Mouse (Mus musculus) monocyte, adult 5-6 weeks (primary cell): Measurements from ENCODE around the gene Chp1. TPM values are rescaled to one million over a fixed set of nuclear protein-coding genes. Genes with fewer than 3 reads are reported as not detected.
"Not testable (repeated sequence)": the region's sequence is repeated elsewhere in the genome, so short reads cannot be mapped to it uniquely, and the experiment has no call there.

Experiments used
- ATAC-seq: fragments of 153-309, 156-312 bp; replicated peaks from 2 replicates; pipeline ENCODE4 v1.8.0; 2017; ENCODE audit warnings: mild to moderate bottlenecking; ENCODE audit not compliant: low TSS enrichment, insufficient number of reproducible peaks, severe bottlenecking, poor library complexity, low FRiP score
- total RNA-seq: library from RNA; stranded (forward); fragments of 200-1000, 200-491, 200-594 nt; gene quantifications from 3 replicates; pipeline ENCODE4 v1.2.3, GENCODE M21; 2017

Gene Chp1
- total RNA-seq = 78.2 to 92.9 TPM (median 91.0 TPM) in 3 replicates

DNA sequence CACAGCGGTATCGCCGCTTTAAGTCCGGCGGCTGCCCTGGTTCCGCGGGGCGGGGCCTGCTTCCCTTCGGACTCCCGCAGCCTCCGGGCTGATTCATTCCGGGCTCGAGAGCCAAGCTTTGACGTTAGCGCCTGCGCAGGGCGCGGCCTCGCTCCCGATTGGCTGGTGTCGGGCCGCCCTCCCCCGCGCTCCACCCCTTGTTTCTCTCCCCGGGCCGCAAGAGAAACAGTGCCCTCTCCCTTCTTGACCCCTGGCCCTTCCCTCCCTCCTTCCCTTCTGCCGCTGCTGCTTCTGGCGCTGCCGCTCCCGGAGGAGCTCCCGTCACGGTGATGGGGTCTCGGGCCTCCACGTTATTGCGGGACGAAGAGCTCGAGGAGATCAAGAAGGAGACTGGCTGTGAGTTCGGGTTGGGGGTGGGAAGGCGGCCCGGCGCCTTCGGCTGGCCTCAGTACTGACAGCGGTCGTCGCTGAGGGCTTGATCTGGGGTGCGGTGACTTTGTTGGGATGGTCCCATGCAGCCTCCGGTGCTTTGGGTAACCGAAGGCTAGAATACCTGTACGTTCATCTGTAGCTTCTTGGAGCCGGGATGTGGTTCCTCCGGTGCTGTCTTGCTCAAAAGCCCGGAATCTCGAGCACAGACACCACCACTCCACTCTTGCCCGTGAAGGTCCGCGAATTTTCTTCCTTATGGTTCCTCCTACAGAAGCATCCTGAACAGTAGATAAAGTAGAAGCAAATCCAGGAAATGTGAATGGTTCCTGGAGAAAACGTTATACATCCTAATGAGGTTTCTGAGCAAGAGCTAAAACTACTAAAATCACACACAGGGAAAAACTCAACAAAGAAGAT lies at the start of gene Chp1, which contains the start of gene Exd1:
Gene Chp1, plus strand, starts transcription at position 176 of the 849 bp plus-strand sequence.
Gene Exd1, minus strand, starts transcription at position 106 of the 849 bp plus-strand sequence.
- ATAC-seq = peak; percentile 95

DNA sequence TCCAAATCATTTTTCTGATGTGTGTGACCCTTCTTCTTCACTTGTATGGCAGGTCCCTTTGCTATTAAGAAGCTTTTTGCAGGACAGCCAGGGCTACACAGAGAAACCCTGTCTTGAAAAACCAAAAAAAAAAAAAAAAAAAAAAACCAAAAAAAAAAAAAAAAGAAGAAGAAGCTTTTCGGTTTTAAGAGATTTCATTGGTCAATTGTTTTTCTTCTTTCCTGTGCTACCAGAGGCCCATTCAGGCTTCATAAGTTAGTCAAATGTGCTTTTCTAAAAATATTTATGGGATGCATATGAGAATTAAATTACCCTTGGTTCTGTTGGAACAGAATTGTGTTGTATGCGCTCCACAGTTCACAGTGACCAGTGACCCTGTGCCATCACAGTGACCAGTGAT lies 48.6 kb upstream of the Chp1 start:
- no peak for ATAC-seq

DNA sequence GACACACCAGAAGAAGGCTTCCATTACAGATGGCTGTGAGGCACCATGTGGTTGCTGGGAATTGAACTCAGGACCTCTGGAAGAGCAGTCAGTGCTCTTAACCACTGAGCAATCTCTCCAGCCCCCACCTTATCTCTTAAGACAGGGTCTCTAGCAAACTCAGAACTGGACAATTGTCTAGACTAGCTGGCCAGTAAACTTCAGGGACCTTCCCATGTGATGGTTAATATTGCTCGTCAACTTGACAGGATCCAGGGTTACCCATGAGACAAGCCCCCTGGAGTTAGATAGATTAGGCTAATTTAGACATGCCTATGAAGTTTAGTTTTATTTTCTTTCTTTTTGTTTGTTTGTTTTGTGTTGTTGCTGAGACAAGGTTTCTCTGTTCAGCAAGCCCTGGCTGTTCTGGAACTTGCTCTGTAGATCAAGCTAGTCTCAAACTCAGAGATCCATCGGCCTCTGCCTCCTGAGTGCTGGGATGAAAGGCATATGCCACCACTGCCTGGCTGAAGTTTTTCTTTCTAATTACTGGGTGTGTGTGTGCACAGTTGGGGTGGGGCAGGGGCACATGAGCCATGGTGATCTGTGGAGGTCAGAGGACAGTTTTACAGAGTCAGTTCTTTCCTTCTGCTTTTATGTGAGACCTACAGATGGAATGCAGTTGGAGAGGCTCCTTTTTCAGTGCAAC lies 46.4 kb upstream of the Chp1 start:
- no peak for ATAC-seq

DNA sequence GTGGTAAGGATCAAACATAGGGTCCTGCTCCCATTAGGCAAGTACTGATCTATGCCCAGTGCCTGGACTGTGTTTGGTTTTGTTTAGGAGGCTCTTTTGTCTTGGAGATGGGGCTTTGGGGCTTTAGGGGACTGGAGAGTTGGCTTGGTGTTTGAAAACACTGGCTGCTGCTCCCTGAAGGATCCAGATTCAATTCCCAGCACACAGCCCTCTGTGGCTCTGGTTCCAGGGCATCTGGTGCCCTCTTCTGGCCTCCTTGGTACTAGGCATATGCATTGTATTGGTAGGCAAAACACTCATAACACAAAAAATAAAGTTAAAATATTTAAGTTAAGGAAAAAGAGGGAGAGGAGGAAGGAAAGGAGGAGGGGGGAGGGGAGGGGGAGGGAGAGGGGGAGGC lies 40.4 kb upstream of the Chp1 start:
- no peak for ATAC-seq

DNA sequence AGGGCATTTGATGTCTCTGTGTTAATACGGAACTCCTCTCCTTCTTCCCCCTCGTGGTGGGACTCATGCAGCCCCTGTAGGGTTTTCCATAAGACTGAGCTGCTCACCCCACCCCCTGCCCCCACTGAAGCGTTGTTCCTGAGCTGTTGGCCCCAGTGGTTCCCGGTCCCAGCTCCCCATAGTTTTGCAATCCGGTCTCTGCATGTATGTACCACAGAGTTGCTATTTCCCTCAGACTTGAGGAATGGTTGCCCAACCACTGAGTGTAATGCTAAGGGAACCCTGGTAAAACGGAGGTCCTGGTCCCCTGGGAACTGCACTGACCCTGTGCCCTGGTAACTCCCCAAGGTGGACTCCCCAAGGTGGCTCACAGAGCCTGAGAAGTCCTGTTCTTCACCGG lies 39.0 kb upstream of the Chp1 start:
- ATAC-seq = not testable (repeated sequence)

DNA sequence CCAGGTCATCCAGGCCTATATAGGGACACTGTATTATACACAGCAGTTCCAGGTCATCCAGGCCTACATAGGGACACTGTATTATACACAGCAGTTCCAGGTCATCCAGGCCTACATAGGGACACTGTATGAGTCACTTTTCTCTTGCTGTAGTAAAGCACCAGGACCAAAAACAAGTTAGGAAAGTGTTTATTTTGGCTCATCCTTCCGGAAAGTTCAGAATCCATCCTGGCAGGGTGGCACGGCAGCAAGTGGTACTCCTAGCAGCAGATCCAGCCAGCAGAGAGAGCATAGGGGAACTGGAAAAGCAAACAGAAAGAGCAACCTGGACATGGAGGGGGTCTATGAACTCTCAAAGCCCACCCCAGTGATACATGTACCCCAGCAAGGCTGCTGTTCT lies 36.6 kb upstream of the Chp1 start:
- ATAC-seq = no peak

DNA sequence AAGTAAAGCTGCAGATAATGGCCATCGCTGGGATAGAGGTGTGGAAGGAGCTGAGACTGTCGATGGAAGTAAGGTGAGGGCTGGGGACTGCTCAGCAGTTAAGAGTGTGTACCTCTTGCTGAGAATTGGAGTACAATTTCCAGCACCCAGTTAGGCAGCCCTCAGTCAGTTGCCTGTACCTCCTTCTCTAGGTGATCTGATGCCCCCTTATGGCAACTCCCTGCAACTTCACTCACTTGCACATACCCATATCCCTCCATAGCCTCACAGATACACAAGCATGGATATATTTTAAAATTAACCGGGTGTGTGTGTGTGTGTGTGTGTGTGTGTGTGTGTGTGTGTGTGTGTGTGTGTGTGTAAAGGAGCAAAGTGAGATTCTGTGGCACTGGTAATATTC lies 35.2 kb upstream of the Chp1 start:
- ATAC-seq = no peak

DNA sequence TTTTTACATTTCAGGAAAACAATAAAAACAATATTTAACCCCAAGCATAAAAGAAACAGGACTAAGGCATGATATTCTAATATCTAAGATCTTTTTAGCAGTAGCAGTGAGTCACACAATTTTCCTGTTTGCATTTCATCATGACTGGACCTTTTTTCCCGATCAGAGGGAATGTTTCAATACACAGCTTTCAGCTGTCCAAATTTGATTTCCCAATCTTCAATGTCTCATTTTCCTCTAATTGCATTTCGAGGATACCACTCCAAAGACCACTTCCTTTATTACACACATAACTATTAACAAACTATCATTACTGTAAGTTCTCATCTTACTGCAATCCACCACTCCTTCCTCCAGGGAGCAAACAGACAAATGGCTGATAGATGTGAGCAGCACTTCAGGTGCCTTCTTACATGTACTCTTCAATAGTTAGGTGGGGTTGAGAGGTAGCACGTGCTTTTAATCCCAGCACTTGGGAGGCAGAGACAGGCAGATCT lies 33.4 kb upstream of the Chp1 start:
- no peak for ATAC-seq

DNA sequence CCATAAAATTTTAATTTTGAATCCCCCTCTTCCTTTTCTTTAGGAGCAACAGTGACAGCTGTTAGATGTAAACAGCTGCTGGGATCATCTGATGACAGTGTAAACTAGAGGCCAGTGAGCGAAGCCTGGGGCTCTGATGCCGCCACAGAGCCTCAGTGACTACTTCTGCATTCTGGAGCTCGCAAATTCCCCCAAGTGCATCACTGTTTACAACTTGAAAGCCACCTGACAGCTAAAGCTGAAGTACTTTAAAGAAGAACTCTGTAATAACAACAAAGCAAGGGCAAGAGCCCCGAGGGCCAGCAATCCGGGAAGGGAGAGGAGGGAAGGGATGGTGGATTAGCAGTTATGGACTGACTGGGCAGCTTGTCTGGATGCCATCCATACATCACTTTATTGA lies 30.7 kb upstream of the Chp1 start:
- ATAC-seq = no peak

DNA sequence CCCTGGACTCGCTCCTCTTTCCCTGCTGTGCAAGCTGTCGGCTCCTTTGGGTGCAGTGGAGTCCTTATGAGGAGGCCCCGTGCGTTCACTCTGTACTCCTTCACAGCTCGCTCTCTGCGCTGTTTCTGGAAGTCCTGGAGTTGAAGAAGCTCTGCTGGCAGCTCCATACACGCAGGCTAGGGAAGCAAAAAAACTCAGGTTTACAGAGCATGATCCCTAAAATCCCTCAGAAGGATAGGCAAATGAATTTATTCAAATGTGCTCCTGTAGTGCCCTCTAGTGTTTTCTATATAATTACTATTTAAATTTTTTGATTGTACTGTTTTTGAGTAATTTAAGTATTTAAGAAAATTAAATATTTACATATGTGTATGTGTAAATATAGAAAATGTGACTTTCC lies 26.9 kb upstream of the Chp1 start:
- no peak for ATAC-seq

DNA sequence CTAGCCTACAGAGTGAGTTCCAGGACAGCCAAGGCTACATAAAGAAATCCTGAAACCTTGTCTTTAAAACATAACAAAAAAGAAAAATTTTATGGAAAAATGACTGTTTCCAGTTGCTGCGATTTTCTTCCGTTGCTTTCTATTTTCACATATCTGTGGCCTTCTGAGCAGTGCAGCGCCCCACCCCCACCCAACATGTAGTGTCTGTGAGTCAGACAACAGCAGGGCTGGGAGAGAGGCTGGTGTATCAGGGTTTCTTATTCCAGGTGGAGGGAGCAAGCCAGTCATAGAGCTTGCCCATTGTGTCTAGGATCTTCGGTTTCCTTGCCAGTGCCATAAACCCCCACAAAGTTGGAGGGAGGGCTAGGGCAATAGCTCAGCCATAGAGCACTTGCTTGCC lies 23.7 kb upstream of the Chp1 start:
- ATAC-seq = no peak

DNA sequence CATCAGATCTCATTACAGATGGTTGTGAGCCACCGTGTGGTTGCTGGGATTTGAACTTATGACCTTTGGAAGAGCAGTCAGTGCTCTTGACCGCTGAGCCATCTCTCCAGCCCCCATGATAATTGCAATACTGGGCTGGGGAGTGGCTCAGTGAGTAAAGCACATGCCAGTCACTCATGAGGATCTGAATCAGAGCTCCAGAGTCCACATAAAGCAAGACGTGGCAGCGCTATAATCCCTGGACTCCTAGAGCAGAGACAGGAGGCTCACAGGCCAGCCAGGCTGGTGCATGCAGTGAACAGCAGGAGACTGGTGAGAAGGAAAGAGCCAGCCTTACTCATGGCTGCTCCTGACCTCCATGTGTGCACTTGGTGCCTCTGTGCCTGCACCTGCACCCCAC lies 22.1 kb upstream of the Chp1 start:
- ATAC-seq = no peak

DNA sequence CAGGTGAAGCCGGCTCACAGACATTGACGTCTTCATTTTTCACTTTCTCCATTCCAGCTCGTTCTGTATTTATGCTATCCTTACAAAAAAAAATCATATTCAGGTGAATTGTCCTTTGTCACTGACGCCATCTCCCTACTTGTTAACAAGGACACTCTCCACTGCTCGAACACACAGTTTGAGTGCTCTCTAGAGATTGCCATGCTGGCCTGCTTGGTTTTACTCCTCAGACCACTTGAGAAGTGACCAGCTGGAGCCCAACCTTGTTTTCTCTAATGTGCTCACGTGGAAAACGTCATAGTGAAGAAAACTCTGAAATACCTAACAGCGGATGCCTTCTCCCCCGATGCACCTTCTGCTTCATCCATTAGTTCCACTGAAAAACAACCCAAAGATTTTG lies 8.7 kb upstream of the Chp1 start:
- ATAC-seq = no peak

DNA sequence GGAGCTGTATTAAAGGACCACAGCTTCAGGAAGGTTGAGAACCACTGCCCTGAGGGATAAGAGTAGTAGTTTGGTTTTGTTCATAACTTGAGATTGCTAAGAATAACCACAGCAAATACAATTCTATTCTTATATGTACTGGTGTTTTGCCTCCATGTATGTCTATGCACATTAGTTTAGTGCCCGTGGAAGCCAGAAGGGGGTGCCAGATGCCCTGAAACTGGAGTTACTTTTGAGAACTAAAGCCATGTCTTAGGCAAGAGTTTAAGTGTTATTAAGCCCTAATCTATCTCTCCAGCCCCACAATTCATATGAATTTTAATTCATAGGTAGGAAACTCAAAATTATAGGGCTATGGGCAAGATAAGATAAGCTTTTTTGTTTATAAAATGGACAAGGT lies 5.4 kb upstream of the Chp1 start:
- no peak for ATAC-seq

DNA sequence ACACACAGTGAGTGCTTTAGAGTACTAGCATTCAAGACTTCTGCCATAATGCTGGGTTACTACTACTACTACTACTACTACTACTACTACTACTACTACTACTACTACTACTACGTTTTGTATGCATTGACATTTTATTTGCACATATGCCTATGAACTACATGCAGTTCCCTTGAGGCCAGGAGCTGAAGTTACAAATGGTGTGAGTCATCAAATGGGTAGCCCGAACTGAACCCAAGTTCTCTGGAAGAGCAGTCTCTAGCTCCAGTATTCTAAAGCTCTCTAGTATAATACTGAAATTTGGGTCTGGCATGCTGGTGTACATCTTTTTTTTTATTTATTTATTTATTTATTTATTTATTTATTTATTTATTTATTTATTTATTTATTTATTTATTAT lies 3.8 kb upstream of the Chp1 start:
- ATAC-seq = no peak

DNA sequence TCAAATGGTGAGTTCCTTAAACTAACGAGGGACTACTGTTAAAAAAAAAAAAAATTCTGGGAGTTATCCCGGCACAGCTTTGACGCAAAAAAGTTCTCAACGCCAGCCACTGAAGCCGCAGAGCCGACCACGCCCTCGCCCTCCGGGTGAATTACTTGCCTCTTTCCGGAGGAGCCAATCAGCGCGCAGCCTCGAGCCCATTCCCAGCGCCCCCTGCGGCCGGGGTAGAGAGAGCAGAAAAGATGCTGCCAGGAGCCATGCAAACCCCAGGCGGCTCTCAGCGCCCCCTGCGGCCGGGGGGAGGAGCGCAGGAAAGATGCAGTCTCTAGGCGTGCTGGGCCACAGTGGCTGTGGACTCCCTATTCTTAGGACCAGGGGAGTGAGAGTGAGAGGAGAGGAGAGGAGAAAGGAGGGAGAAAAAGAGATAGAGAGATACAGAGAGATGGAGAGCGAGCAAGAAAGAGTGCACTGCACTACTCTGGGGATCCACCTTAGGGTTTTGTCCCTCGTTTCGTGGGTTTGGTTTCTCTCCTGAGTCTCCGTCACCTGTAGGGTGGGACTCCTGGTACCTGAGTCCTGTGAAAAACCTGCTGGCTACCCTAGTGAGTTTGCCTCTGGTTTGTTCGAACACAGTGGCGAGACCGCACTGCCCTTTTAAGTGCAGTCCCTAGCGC lies 512 bp upstream of the Chp1 start:
- peak; percentile 86 for ATAC-seq

DNA sequence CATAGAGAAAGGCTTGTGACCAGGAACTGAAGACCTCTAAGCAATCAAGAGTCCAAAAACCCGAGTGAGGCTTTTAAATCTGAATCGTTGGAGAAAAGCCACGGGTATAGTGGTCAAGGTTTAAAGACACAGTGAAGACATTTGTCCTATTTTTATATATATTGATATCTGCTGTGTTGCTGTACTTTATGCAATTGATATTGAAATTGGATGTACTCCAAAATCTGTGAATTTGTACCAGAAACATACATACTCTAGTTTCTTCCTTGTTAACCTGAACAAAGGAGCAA lies 819 bp downstream of the Chp1 start:
- no peak for ATAC-seq

DNA sequence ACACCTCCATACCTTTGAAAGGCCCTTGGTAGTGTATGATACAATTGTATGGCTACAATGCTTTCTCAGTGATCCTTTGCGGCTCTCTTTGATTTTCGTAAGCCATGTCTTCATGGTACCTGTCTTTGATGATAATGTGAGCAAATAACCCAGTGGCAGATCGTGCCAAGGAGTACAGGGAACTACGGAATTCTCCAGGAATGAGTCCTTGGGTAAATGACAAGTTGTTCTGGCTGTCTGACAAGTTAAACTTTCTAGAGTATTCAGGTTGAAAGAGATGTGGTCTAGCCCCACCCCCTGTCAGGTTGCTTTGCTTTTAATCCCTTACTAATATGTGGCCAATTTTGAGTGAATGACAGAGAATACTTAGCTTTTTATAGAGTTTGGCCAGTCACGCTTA lies 1.2 kb downstream of the Chp1 start:
- ATAC-seq = no peak

DNA sequence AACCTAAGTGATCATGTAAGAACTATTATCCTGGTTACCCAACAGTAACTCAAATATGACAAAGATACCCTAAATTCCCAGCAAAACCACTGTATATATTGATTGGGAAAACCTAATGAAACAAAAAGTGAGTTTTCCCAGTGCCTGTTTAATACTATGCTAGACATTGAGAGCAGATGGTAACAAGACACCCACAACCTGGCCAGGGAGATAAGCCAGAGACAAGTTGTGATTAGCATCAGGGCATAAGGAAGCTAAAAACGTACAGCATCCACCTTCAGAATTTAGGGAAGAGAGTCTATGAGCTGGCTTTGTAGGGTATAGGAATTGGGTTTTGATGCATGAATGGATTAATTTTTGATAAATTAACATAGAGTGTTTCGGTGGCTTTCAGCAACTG lies 2.2 kb downstream of the Chp1 start:
- no peak for ATAC-seq

DNA sequence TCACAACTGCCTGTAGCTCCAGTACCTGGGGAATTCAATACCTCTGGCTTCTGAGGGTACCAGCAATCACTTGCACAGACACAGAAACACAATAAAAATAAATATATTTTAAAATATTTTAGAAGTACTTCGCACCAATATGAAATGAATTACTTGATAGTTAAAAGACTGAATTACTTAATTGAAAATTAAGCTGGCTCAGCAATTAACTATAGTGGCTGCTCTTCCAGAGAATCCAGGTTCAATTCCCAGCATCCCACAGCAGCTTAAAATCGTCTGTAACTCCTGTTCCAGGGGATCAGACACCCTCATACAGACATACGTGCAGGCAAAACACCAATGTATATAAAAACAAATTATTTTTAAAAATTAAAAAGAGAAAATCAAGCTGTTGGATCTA lies 10.5 kb downstream of the Chp1 start:
- no peak for ATAC-seq
